Mouse (Mus musculus): ENCODE results near the gene Utrn.

- TF ChIP-seq POLR2A (IDR thresholded peaks at IDR 0.05; ENCODE audit: low read depth, low read length) (no peak), CTCF (IDR thresholded peaks at IDR 0.05; ENCODE audit: borderline replicate concordance, insufficient read depth, low read length) (no peak)
Measured at GRCm38 (mm10) chr10:12790881-12791280, 78.3 kb downstream of the Utrn start.
